Mouse (Mus musculus) layer of hippocampus, adult 8-10 months (tissue): Measurements from ENCODE around the gene Bmper. TPM values are rescaled to one million over a fixed set of nuclear protein-coding genes. Genes with fewer than 3 reads are reported as not detected.

Experiments used
- DNase-seq, 2 experiments: peaks; one replicate each; pipeline ENCODE4 v3.0.0; 2022; ENCODE audit warnings: low spot score in 2 of 2
- total RNA-seq, 4 experiments: library from RNA; stranded (reverse); gene quantifications; 2 replicates each; pipeline ENCODE4 v1.2.4; 2022

Gene Bmper
- total RNA-seq, 4 experiments from 2014 or later, result 4.9 to 7.0 (median 5.2) TPM

GRCm38 (mm10) chr9:23297491-23298170 is 74.8 kb downstream of the Bmper start:
- DNase-seq, result no peak

- no peak for DNase-seq
Measured at GRCm38 (mm10) chr9:23300376-23300775, 77.5 kb downstream of the Bmper start.

GRCm38 (mm10) chr9:23305681-23306080 is 82.8 kb downstream of the Bmper start:
- DNase-seq, result no peak

DNA sequence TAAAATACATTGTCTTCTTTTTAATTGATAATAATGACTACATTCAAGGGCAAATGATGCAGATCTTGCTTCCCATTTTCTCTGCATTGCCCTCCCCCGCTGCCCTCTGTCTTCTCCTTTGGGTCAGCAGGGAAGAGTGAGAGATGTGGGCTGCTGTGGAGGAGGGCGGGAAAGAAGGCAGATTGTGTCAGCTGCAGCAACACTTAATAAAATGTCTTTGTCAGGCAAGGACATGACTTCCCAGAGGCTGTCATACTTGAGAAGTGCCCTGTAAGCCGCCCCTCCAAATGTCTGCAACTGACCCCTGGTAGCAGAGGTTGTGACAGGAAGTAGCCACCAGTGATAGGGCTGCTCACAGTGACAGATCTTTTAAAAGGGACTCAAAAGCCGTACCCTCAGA is 83.3 kb downstream of the Bmper start:
- DNase-seq, result no peak

DNA sequence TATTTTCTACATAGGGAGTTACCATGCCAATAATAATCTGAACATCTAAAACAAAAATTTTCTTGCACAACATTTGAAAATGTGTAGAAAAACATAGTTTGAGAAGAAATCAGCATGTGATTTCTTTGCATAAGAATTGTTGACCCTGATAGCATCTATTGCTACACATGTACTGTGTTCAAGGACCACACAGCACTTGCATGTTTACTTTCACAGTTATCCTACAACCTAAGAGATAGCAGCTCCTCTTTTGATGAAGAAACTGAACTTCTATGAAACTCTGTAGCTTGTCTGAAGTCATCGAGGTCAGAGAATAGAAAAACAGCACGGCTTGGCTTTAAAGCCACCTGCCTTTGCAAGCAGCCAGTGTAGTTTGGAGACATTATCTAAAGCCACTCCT is 85.0 kb downstream of the Bmper start:
- no peak for DNase-seq

- DNase-seq, result no peak
Measured at GRCm38 (mm10) chr9:23310953-23311352, 88.1 kb downstream of the Bmper start.

- DNase-seq, result no peak
Measured at GRCm38 (mm10) chr9:23311956-23312355, 89.1 kb downstream of the Bmper start.

GRCm38 (mm10) chr9:23312877-23313276 is 90.0 kb downstream of the Bmper start:
- DNase-seq, result no peak

DNA sequence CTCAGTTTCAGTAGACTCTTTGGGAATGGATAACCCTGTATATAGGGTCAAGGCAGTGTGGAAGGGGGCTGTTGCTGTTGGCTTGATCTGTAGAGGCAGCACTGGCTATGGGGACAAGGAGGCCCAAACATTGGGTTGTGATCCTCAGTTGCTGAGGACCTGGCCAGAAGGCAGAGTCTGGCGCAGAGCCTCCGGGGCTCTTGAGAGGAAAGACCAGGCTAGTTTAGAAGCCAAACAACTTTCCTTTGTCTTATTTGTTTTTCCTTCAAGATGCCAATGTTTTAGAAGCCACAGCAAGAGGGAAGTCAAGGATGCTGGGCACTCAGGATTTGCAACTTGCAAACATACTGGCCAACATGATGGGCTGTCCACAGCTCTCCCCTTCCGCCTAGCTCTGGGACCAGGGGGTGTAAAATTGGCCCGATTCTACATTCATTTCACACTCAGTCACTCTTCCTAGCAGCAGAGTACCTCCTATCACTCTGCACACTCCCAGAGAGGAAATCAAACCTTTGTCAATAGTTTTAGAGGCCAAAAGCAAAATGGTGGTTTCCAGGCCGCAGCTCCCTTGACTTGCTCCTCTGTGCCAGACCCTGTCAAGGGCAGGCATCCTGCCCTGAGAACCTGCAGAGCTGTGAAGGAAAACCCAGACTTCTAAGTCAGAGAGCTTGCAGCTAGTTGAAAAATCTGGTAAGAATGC is 92.9 kb downstream of the Bmper start:
- DNase-seq, result no peak

DNA sequence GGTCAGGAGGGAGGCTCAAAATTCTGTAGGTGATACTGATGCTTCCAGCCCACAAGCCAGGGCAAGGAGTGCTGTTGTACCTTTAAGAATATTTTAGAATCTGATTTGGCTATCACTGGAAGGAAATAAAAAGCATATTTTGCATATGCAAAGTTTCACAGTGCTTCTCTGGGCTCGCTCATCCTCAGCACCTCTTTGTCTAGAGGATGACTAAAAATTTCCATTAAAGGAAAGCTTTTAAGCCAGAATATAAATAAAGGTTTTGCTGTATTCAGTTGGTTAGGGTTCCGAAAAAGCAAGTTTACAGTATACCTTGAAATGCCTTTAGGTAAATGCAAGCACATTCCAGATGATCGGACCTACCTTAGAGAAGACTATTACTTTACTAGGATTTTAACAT is 105.0 kb downstream of the Bmper start:
- DNase-seq, result no peak

- no peak for DNase-seq
Measured at GRCm38 (mm10) chr9:23333041-23333622, 110.3 kb downstream of the Bmper start.

GRCm38 (mm10) chr9:23340551-23340950 is 117.7 kb downstream of the Bmper start:
- no peak for DNase-seq

- DNase-seq, result no peak
Measured at GRCm38 (mm10) chr9:23341246-23341645, 118.4 kb downstream of the Bmper start.

- no peak for DNase-seq
Measured at GRCm38 (mm10) chr9:23344353-23344752, 121.5 kb downstream of the Bmper start.

DNA sequence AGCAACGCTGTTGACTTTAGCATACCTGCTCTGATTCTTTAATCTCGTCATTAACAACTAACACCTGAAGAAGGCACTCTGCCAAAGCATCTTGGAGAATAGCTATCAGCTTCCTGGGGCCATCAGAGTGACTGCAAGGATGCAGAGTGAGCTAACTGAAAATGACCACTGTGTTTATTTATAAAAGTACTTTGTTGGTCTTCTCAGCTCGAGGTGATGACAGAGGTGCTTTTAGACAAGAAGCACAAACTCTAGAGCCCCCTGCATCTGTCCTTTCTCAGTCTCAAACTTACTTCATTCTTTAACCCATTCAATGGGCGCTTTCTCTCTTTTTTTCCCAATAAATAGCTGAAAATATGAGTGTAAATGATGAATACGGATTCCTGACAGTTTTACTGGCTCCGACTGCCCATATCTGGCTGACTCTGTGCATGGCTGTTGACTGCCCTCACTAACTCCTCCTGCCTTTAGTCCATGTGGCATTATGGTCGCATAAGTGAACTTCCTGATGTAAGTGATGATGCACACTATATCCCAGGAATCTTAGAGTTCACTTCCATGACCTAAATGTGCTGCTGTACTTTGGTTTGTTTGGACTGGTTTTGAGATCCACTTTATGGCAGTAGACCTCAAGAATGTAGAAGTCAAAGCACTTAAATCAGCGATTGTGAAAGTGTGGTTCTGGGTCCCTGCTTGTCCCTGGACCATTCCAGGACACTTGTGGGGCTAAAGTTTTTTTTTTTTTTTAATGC is 122.4 kb downstream of the Bmper start:
- no peak for DNase-seq

DNA sequence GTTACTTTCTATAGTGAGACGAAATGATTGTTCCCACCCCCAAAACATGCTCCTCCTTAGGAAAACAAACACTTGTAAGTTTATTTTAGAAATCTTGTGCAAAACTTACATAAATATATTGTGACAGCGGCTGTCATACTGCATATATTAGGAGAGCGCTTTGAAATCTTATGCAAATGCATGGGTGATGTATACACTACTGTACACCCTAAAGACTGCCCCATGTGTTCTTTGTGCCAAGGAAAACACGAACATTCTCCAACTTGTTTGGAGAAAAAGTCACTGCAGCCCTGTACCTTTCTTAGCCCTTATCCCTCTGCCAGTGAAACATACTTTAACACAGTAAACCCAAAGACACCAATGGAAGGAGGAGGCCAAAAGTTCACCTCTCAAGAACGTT is 126.7 kb downstream of the Bmper start:
- DNase-seq, result no peak

GRCm38 (mm10) chr9:23351400-23351799 is 128.5 kb downstream of the Bmper start:
- no peak for DNase-seq

DNA sequence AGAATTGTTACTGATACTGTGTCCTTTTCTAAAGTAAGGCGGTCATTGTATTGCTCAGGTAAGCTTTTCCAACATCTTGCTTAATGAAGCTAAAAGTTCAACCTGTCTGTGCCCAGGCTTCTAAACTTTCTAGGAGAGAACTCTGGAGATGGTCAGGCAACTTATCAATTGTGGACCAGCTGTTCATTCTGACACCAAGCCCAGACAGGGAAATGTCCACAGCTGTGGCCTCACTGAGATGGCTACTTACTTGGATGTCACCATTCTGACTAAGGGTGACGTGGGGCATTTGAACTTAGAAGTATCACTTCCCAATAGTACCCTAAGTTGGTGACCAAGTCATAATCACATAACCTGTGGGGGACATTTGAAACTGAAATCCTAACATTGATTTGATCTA is 129.5 kb downstream of the Bmper start:
- DNase-seq, result no peak

- no peak for DNase-seq
Measured at GRCm38 (mm10) chr9:23354201-23354820, 131.4 kb downstream of the Bmper start.

- no peak for DNase-seq
Measured at GRCm38 (mm10) chr9:23358108-23358507, 135.2 kb downstream of the Bmper start.

GRCm38 (mm10) chr9:23363139-23363538 is 140.3 kb downstream of the Bmper start:
- DNase-seq, result no peak

DNA sequence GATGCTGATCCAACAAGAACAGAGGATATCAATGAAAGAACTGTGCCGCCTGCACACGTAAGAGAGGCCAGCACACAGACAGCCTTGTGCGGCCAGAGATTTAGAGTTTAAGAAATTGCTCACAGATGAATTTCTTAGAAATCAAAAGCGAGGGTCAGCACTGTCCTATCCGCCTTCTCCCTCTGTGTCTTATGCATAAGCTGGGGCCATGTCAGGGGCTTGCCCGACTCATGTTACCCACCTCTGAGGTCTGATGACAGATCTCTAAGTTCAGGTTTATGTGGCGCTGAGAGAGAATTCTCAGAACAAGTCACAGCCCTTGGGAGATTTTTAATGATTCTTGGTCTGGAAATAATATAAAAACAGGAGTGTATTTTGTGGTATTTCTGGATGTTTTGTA is 140.7 kb downstream of the Bmper start:
- no peak for DNase-seq
